In the genomic region with DNA sequence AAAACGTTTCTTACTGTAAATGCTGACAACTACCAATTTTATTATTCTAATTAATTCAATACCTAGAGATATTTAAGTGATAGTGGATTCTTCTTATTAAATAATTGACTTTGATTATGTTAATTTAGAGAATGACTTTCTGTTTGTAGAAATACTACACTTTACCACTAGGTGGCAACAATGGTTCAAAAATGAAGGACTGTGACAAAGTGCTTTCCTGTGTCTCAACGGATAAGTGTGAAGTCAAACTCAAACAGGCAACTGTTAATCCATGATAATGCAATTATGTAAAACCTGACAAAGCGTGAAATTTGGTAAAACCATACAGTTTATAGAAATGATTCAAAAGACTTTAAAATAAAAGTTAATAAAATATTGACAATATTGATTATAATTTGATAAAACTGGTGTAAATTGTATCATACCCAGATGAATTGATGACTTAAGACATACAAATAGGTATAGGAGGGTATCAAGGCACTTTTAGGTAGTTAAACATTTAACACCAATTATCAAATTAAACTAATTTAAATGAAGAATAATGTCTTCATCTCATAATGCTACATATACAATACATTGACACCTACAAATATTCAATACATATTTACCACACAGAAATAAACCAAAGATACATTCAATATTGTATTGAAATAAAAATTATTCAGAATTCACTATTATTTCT, we compare ENCODE assay signal across 7 mouse cellular contexts.
DNase-seq lines count a peak whose midpoint lies in the region; ATAC-seq and TF ChIP-seq lines count a peak whose summit lies in the region.

No protein-coding gene starts in this region.

- no peak overlapping the region for H3K4me3 ChIP-seq in forebrain, embryonic 15.5 days
- no peak overlapping the region for H3K4me3 ChIP-seq in neural tube, embryonic 15.5 days (replicated peaks)

- no peak overlapping the region for H3K9ac ChIP-seq in forebrain, embryonic 15.5 days (replicated peaks)
- no peak overlapping the region for H3K9ac ChIP-seq in neural tube, embryonic 15.5 days (replicated peaks)

- H3K9me3 ChIP-seq in forebrain, embryonic 15.5 days, result no peaks in the 10 kb centered on the region
- H3K9me3 ChIP-seq in neural tube, embryonic 15.5 days (replicated peaks), result no peaks in the 10 kb centered on the region

- in situ Hi-C loops in Patski (cut with MboI; ENCODE audit: low pct_unique_long_range_greater_than_20kb), result loop anchor here (5.0 to 25.0 kb wide), 5 partner anchors 614 to 1427 kb away; partner anchors contain the start of gene 4930444P10Rik

- H3K36me3 ChIP-seq in forebrain, embryonic 15.5 days, result no peaks in the 10 kb centered on the region
- H3K36me3 ChIP-seq in neural tube, embryonic 15.5 days, result no peaks in the 10 kb centered on the region

- ATAC-seq in Patski, result no peak
- peak; percentile 86 for ATAC-seq in forebrain, embryonic 15.5 days (replicated peaks)
- peak; percentile 66; the same call in 1 of the 2 replicates for ATAC-seq in neural tube, embryonic 15.5 days (ENCODE audit: low FRiP score)

- 2% methylated on average over 3 of the region's 3 CpGs for WGBS in forebrain, embryonic 15.5 days
- WGBS in neural tube, embryonic 15.5 days, result 3% methylated on average over 3 of the region's 3 CpGs

- H3K27me3 ChIP-seq in Patski, result peaks cover 30% of the 10 kb centered on the region
- H3K27me3 ChIP-seq in forebrain, embryonic 15.5 days, result no peaks in the 10 kb centered on the region
- H3K27me3 ChIP-seq in neural tube, embryonic 15.5 days (replicated peaks), result no peaks in the 10 kb centered on the region

- CTCF ChIA-PET in Patski (lab: Charles Lee), result no interaction called here

- H3K4me1 ChIP-seq in forebrain, embryonic 15.5 days, result no peaks in the 10 kb centered on the region
- H3K4me1 ChIP-seq in neural tube, embryonic 15.5 days, result no peaks in the 10 kb centered on the region

- no peak overlapping the region for H3K27ac ChIP-seq in forebrain, embryonic 15.5 days (replicated peaks)
- H3K27ac ChIP-seq in neural tube, embryonic 15.5 days (replicated peaks), result no peak overlapping the region

- peak; percentile 23 for DNase-seq in left cerebral cortex, adult 11 months (ENCODE audit: low spot score)
- no peak for DNase-seq in left cerebral cortex, adult 18-20 months (ENCODE audit: low spot score in 2 of 2)
- DNase-seq in Patski (ENCODE audit: low read depth, low spot score), result no peak
- no peak for DNase-seq in ovary, adult 18-20 months (ENCODE audit: low spot score)
- no peak for DNase-seq in heart, adult 11 months

- POLR2A ChIA-PET in Patski (lab: Charles Lee), result no interaction called here

- peak; percentile 57 for TF ChIP-seq CTCF in Patski (IDR thresholded peaks at IDR 0.05)

- H3K4me2 ChIP-seq in forebrain, embryonic 15.5 days (replicated peaks), result no peak overlapping the region
- no peak overlapping the region for H3K4me2 ChIP-seq in neural tube, embryonic 15.5 days
